Mouse (Mus musculus) spleen, postnatal 0 days (tissue): ENCODE results near the gene Wdr77. TPM values are rescaled to one million over a fixed set of nuclear protein-coding genes. Genes with fewer than 3 reads are reported as not detected.

Source experiments
- polyA plus RNA-seq: library from polyadenylated mRNA; unstranded; fragments of >200 nt; fragmentation: Nextera tagmentation; extraction: Ambion mirVana; gene quantifications from 2 replicates; pipeline ENCODE4 v1.2.1, GENCODE M21; 2015

Wdr77 gene
- polyA plus RNA-seq, result 44.3 and 54.8 TPM in 2 replicates

GRCm38 (mm10) chr3:105958974-105959580, at the start of gene Wdr77:
Gene Wdr77 (plus strand): TSS chr3:105959369.

GRCm38 (mm10) chr3:105932240-105933071, 26.7 kb upstream of the Wdr77 start, which contains the start of gene I830077J02Rik:
Gene I830077J02Rik (minus strand): TSS chr3:105932664.

DNA sequence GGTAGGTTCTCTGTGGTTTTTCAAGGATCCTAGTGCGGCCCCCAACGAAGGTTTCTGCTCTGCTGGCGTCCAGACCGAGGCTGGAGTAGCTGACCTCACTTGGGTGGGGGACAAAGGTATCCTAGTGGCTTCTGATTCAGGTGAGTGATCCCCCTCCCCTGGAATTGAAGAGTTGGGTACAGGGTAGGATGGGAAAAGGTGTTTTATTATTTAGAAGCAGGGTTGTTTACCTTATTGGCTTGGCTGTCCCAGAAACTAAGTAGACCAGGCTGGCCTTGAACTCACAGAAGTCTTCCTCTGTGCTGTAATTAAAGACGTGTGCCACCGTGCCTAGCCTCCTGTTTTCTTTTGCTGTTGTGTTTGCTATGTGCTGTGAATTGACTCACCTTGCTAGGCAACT, 830 bp downstream of the Wdr77 start, which contains the start of gene Atp5f1:
Gene Atp5f1, minus strand, starts transcription at position 101 of the 400 bp plus-strand sequence.

GRCm38 (mm10) chr3:105973411-105973810, 14.2 kb downstream of the Wdr77 start, which contains the start of gene Ovgp1:
Gene Ovgp1 (plus strand): TSS chr3:105973711.

DNA sequence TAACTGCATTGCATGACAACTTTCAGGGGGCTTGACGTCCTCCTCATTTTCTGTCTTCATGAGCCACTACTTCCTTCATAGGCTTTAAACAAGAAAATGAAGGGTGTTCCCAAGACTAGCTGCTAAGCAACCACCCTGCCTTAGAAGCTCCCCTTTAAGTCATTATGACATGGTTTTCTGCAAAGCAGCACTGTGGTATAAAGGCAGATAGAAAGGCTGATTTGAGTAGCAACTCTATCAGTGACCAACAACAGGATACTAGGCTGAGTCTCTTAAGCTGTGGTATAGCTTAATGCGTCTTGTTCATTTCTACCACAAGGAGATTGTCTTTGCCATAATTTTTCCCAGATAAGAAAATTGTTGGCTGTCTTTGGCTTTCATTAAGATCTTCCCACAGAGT, 55.4 kb downstream of the Wdr77 start, which contains the start of gene Pifo:
Gene Pifo, minus strand, starts transcription at position 101 of the 400 bp plus-strand sequence.

Other genes starting within 250 kb of the Wdr77 start
- gene Rap1a, start 158.0 kb upstream of the Wdr77 start, polyA plus RNA-seq, result 140 and 142 TPM in 2 replicates
- 4.8 and 7.8 TPM in 2 replicates for gene Adora3, start 88.5 kb upstream of the Wdr77 start, polyA plus RNA-seq
- gene Tmigd3, start 88.5 kb upstream of the Wdr77 start, polyA plus RNA-seq, result 0.45 and 0.67 TPM in 2 replicates
- gene I830077J02Rik, start 26.7 kb upstream of the Wdr77 start, polyA plus RNA-seq, result 9.4 and 11.1 TPM in 2 replicates
- 313 and 317 TPM in 2 replicates for gene Atp5f1, start 730 bp downstream of the Wdr77 start, polyA plus RNA-seq
- 1.8 and 2.1 TPM in 2 replicates for gene Ovgp1, start 14.3 kb downstream of the Wdr77 start, polyA plus RNA-seq
- not detected in 2 replicates for gene Pifo, start 55.3 kb downstream of the Wdr77 start, polyA plus RNA-seq
- gene Chil5, start 73.4 kb downstream of the Wdr77 start, polyA plus RNA-seq, result 0.51 and 0.66 TPM in 2 replicates
- not detected in 2 replicates for gene Chia1, start 153.9 kb downstream of the Wdr77 start, polyA plus RNA-seq
- 51.0 and 68.1 TPM in 2 replicates for gene Chil3, start 208.2 kb downstream of the Wdr77 start, polyA plus RNA-seq